Mouse (Mus musculus) lung, embryonic 14.5 days (tissue): ENCODE data around the gene Wbp1l. TPM values are rescaled to one million over a fixed set of nuclear protein-coding genes. Genes with fewer than 3 reads are reported as not detected.

Experiments used
- ATAC-seq: fragments of 200-750 bp; cut with Nextera tagmentation; 2 replicates; pipeline ENCODE4 v1.8.0; 2017; ENCODE audit warnings: mild to moderate bottlenecking, moderate TSS enrichment, moderate library complexity; ENCODE audit not compliant: insufficient read depth
- DNase-seq: peaks from one replicate; pipeline ENCODE4 v3.0.0-alpha.2; 2015
- H3K27ac ChIP-seq: fragments of 300-500 bp; sonication (generic); 2 replicates; pipeline ENCODE4 v1.5.1; 2014; ENCODE audit warnings: low read depth, mild to moderate bottlenecking, moderate library complexity
- H3K27me3 ChIP-seq: fragments of 300-500 bp; sonication (generic); 2 replicates; pipeline ENCODE4 v1.6.1; 2014; ENCODE audit warnings: low read length, control low read depth; ENCODE audit not compliant: insufficient read depth
- H3K36me3 ChIP-seq: fragments of 300-500 bp; sonication (generic); 2 replicates; pipeline ENCODE4 v1.6.1; 2014; ENCODE audit warnings: control low read depth; ENCODE audit not compliant: insufficient read depth
- H3K4me1 ChIP-seq: fragments of 300-500 bp; sonication (generic); 2 replicates; pipeline ENCODE4 v1.6.1; 2014; ENCODE audit warnings: antibody characterized with exemption, control low read depth; ENCODE audit not compliant: insufficient read depth
- H3K4me2 ChIP-seq: fragments of 300-500 bp; sonication (generic); 2 replicates; pipeline ENCODE4 v1.6.1; 2014; ENCODE audit warnings: mild to moderate bottlenecking
- H3K4me3 ChIP-seq: fragments of 300-500 bp; sonication (generic); 2 replicates; pipeline ENCODE4 v1.5.1; 2014; ENCODE audit warnings: low read depth, low read length
- H3K9ac ChIP-seq: fragments of 300-500 bp; sonication (generic); 2 replicates; pipeline ENCODE4 v1.6.1; 2014
- H3K9me3 ChIP-seq: fragments of 300-500 bp; sonication (generic); 2 replicates; pipeline ENCODE4 v1.6.1; 2016; ENCODE audit warnings: low read depth, low read length, control low read depth
- CTCF ChIP-seq: IDR thresholded peaks from 2 replicates; pipeline ENCODE4 v1.5.1; 2016; ENCODE audit warnings: antibody characterized with exemption, low read depth
- WGBS: fragments of 180-500 bp; shearing (Covaris S2); extraction: QIAGEN DNeasy Blood & Tissue Kit; methylation state at CpG from one replicate; pipeline ENCODE4 v1.1.7; 2014; 5-methylcytosine and 5-hydroxymethylcytosine counted together
- polyA plus RNA-seq: library from polyadenylated mRNA; unstranded; fragments of >200 nt; fragmentation: Nextera tagmentation; extraction: Ambion mirVana; gene quantifications from 2 replicates; pipeline ENCODE4 v1.2.1, GENCODE M21; 2014

The Wbp1l gene
- polyA plus RNA-seq, 1 experiment from 2014 or later = 43.1 TPM

GRCm38 (mm10) chr19:46647850-46648249 lies 49.0 kb downstream of the Wbp1l start:
- TF ChIP-seq CTCF = peak; percentile 22; the same call in 1 of the 2 replicates
- ATAC-seq (no peak), DNase-seq (no peak)
- Histone ChIP-seq H3K4me3 (no peak overlapping the region), H3K36me3 (peaks cover 49% of the 10 kb centered on the region), H3K27me3 (no peaks in the 10 kb centered on the region), H3K27ac (no peak overlapping the region), H3K4me2 (no peak overlapping the region), H3K4me1 (peaks cover 21% of the 10 kb centered on the region), H3K9me3 (no peaks in the 10 kb centered on the region), H3K9ac (no peak overlapping the region)
- WGBS = 80% methylated on average over 8 of the region's 8 CpGs

GRCm38 (mm10) chr19:46648565-46648964 lies 49.7 kb downstream of the Wbp1l start:
- no peak for TF ChIP-seq CTCF
- no peak overlapping the region for H3K4me2 ChIP-seq
- DNase-seq (no peak), ATAC-seq (no peak)
- H3K27me3 ChIP-seq = no peaks in the 10 kb centered on the region
- H3K4me1 ChIP-seq = peaks cover 14% of the 10 kb centered on the region
- no peaks in the 10 kb centered on the region for H3K9me3 ChIP-seq
- WGBS = 90% methylated on average over 14 of the region's 14 CpGs
- no peak overlapping the region for H3K9ac ChIP-seq
- no peak overlapping the region for H3K27ac ChIP-seq
- H3K4me3 ChIP-seq = no peak overlapping the region
- H3K36me3 ChIP-seq = peaks cover 56% of the 10 kb centered on the region

- 64% methylated on average over 5 of the region's 5 CpGs for WGBS
Measured at GRCm38 (mm10) chr19:46653188-46653587, 54.3 kb downstream of the Wbp1l start.

GRCm38 (mm10) chr19:46653616-46654235 lies 54.8 kb downstream of the Wbp1l start:
- WGBS = 95% methylated on average over 14 of the region's 14 CpGs
- no peak for TF ChIP-seq CTCF
- no peak overlapping the region for H3K9ac ChIP-seq
- DNase-seq = no peak
- H3K4me1 ChIP-seq = no peaks in the 10 kb centered on the region
- no peak for ATAC-seq
- H3K36me3 ChIP-seq = peaks cover 50% of the 10 kb centered on the region
- H3K4me3 ChIP-seq = no peak overlapping the region
- no peaks in the 10 kb centered on the region for H3K9me3 ChIP-seq
- no peaks in the 10 kb centered on the region for H3K27me3 ChIP-seq
- H3K27ac ChIP-seq = no peak overlapping the region
- no peak overlapping the region for H3K4me2 ChIP-seq

More at GRCm38 (mm10) chr19:46653188-46653587, 54.3 kb downstream of the Wbp1l start:
- Histone ChIP-seq H3K9ac (no peak overlapping the region), H3K9me3 (no peaks in the 10 kb centered on the region), H3K4me3 (no peak overlapping the region), H3K27me3 (no peaks in the 10 kb centered on the region), H3K36me3 (peaks cover 52% of the 10 kb centered on the region), H3K4me1 (no peaks in the 10 kb centered on the region), H3K4me2 (no peak overlapping the region), H3K27ac (no peak overlapping the region)
- TF ChIP-seq CTCF = no peak
- no peak for ATAC-seq
- no peak for DNase-seq

- peaks cover 50% of the 10 kb centered on the region for H3K36me3 ChIP-seq
- no peaks in the 10 kb centered on the region for H3K9me3 ChIP-seq
- no peak overlapping the region for H3K4me2 ChIP-seq
- H3K27me3 ChIP-seq = no peaks in the 10 kb centered on the region
- DNase-seq (no peak), ATAC-seq (no peak)
- no peak overlapping the region for H3K27ac ChIP-seq
- H3K4me3 ChIP-seq = no peak overlapping the region
- no peak overlapping the region for H3K9ac ChIP-seq
- WGBS = 88% methylated on average over 10 of the region's 10 CpGs
- no peaks in the 10 kb centered on the region for H3K4me1 ChIP-seq
- no peak for TF ChIP-seq CTCF
Measured at GRCm38 (mm10) chr19:46655626-46656025, 56.7 kb downstream of the Wbp1l start.

GRCm38 (mm10) chr19:46656151-46656840 lies 57.4 kb downstream of the Wbp1l start:
- no peak for ATAC-seq
- Histone ChIP-seq H3K9me3 (no peaks in the 10 kb centered on the region), H3K4me1 (no peaks in the 10 kb centered on the region), H3K4me3 (no peak overlapping the region), H3K9ac (no peak overlapping the region), H3K27me3 (no peaks in the 10 kb centered on the region), H3K4me2 (no peak overlapping the region), H3K36me3 (peaks cover 50% of the 10 kb centered on the region), H3K27ac (no peak overlapping the region)
- no peak for DNase-seq
- 83% methylated on average over 21 of the region's 21 CpGs for WGBS
- no peak for TF ChIP-seq CTCF

GRCm38 (mm10) chr19:46657339-46658020 lies 58.6 kb downstream of the Wbp1l start:
- no peak overlapping the region for H3K4me2 ChIP-seq

More at GRCm38 (mm10) chr19:46657339-46658020, 58.6 kb downstream of the Wbp1l start:
- TF ChIP-seq CTCF = peak; percentile 63
- ATAC-seq (no peak), DNase-seq (peak; percentile 50)
- Histone ChIP-seq H3K36me3 (peaks cover 41% of the 10 kb centered on the region), H3K4me3 (no peak overlapping the region), H3K9ac (no peak overlapping the region), H3K27ac (no peak overlapping the region), H3K9me3 (no peaks in the 10 kb centered on the region), H3K27me3 (no peaks in the 10 kb centered on the region), H3K4me1 (no peaks in the 10 kb centered on the region)
- 93% methylated on average over 3 of the region's 3 CpGs for WGBS
